Mouse (Mus musculus): ENCODE measurements around the gene Olfr1336. TPM values are rescaled to one million over a fixed set of nuclear protein-coding genes. Genes with fewer than 3 reads are reported as not detected.

Gene Olfr1336
- polyA plus RNA-seq, 1 experiment = not detected

DNA sequence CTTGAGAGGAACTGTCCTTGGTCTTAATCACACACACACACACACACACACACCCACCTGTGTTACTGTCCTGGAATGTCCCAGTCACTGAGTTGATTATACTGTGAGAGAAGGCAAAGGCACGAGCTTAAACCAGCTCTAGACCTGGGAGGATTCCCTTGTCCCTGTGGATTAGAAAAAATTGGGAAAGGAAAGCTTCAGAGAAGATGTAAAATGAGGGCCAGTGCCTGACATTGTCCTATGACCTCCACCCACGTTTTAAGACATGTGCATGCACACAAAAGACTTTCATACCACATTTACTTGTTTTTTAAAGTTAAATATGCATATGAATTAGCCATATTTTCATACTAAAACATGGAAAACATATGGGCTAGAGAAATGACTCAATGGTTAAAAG lies 30.9 kb downstream of the Olfr1336 start, which contains the start of gene Olfr5:
TSS of gene Olfr5 (minus strand) at position 101 of the 400 bp plus-strand sequence.
- Histone ChIP-seq H3K27me3 (ENCODE audit: control insufficient read depth, insufficient read depth, low read length) (no peaks in the 10 kb centered on the region), H3K4me3 (ENCODE audit: control insufficient read depth, insufficient read depth, low read length) (no peak within 1 kb of the TSS), H3K27ac (ENCODE audit: control insufficient read depth, insufficient read depth, low read length) (no peak within 1 kb of the TSS), H3K36me3 (ENCODE audit: control insufficient read depth, insufficient read depth, low read length) (no peaks in the 10 kb centered on the region), H3K4me1 (replicated peaks; ENCODE audit: control insufficient read depth, insufficient read depth, low read length) (no peaks in the 10 kb centered on the region)
- no peak for TF ChIP-seq CTCF (IDR thresholded peaks at IDR 0.05; ENCODE audit: borderline replicate concordance, control insufficient read depth, extremely low read depth, insufficient read depth, low read length, poor library complexity)
- TF ChIP-seq POLR2A (IDR thresholded peaks at IDR 0.05; ENCODE audit: control insufficient read depth, extremely low read depth, insufficient read depth, low read length, poor library complexity) = no peak
- WGBS = 18% methylated on average over 2 of the region's 2 CpGs
- no peak for DNase-seq

GRCm38 (mm10) chr7:6499655-6500054 lies 43.7 kb downstream of the Olfr1336 start, which contains the start of gene Olfr1347:
Olfr1347 (minus strand) TSS chr7:6499755.
- TF ChIP-seq POLR2A (IDR thresholded peaks at IDR 0.05; ENCODE audit: control insufficient read depth, extremely low read depth, insufficient read depth, low read length, poor library complexity) = no peak
- no peak for TF ChIP-seq CTCF (IDR thresholded peaks at IDR 0.05; ENCODE audit: borderline replicate concordance, control insufficient read depth, extremely low read depth, insufficient read depth, low read length, poor library complexity)
- no peaks in the 10 kb centered on the region for H3K36me3 ChIP-seq (ENCODE audit: control insufficient read depth, insufficient read depth, low read length)
- WGBS = 68% methylated on average over 1 of the region's 1 CpGs
- H3K4me1 ChIP-seq (replicated peaks; ENCODE audit: control insufficient read depth, insufficient read depth, low read length) = no peaks in the 10 kb centered on the region
- no peak within 1 kb of the TSS for H3K27ac ChIP-seq (ENCODE audit: control insufficient read depth, insufficient read depth, low read length)
- DNase-seq = no peak
- no peaks in the 10 kb centered on the region for H3K27me3 ChIP-seq (ENCODE audit: control insufficient read depth, insufficient read depth, low read length)
- no peak within 1 kb of the TSS for H3K4me3 ChIP-seq (ENCODE audit: control insufficient read depth, insufficient read depth, low read length)

DNA sequence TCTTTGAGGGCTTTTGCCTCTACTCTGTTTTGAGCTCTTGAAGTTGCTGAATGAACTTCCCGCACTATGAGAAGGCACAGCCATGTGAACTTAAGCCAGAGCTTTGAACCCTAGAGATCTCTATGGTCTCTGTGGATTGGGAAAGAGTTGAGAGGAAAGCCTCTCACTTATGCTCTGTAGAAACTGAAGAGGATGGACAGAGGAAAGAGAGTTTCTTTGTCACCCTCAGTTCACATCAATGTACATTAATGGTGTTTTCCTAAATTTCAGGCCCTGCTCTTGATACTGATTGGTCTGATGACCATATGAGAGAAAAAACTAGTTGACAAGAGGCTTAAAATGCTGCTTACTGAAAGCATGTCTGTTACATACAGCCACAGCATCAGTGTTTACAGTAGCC lies 52.7 kb downstream of the Olfr1336 start, which contains the start of gene Olfr1348:
TSS of gene Olfr1348 (minus strand) at position 101 of the 400 bp plus-strand sequence.
- Histone ChIP-seq H3K4me1 (replicated peaks; ENCODE audit: control insufficient read depth, insufficient read depth, low read length) (no peaks in the 10 kb centered on the region), H3K36me3 (ENCODE audit: control insufficient read depth, insufficient read depth, low read length) (no peaks in the 10 kb centered on the region), H3K4me3 (ENCODE audit: control insufficient read depth, insufficient read depth, low read length) (no peak within 1 kb of the TSS), H3K27me3 (ENCODE audit: control insufficient read depth, insufficient read depth, low read length) (no peaks in the 10 kb centered on the region), H3K27ac (ENCODE audit: control insufficient read depth, insufficient read depth, low read length) (no peak within 1 kb of the TSS)
- WGBS = 91% methylated on average over 1 of the region's 1 CpGs
- DNase-seq = no peak
- TF ChIP-seq POLR2A (IDR thresholded peaks at IDR 0.05; ENCODE audit: control insufficient read depth, extremely low read depth, insufficient read depth, low read length, poor library complexity) (no peak), CTCF (IDR thresholded peaks at IDR 0.05; ENCODE audit: borderline replicate concordance, control insufficient read depth, extremely low read depth, insufficient read depth, low read length, poor library complexity) (no peak)

Other genes starting within 250 kb of the Olfr1336 start
- gene Zscan5b, start 233.9 kb upstream of the Olfr1336 start, polyA plus RNA-seq (2012; rRNA removed) = not detected in 2 replicates
- not detected in 2 replicates for gene Epp13, start 203.5 kb upstream of the Olfr1336 start, polyA plus RNA-seq (2012; rRNA removed)
- 2.4 and 2.9 TPM in 2 replicates for gene Zfp667, start 169.6 kb upstream of the Olfr1336 start, polyA plus RNA-seq (2012; rRNA removed)
- 0.82 and 0.99 TPM in 2 replicates for gene Zfp583, start 124.9 kb upstream of the Olfr1336 start, polyA plus RNA-seq (2012; rRNA removed)
- gene Gm3854, start 112.4 kb upstream of the Olfr1336 start, polyA plus RNA-seq (2012; rRNA removed) = 0.18 and 0.22 TPM in 2 replicates
- gene Zfp78, start 92.9 kb upstream of the Olfr1336 start, polyA plus RNA-seq (2012; rRNA removed) = 0.50 and 0.53 TPM in 2 replicates
- 1.4 and 2.4 TPM in 2 replicates for gene Zfp28, start 72.9 kb upstream of the Olfr1336 start, polyA plus RNA-seq (2012; rRNA removed)
- gene Smim17, start 57.5 kb upstream of the Olfr1336 start, polyA plus RNA-seq (2012; rRNA removed) = not detected in 2 replicates
- gene Gm20715, start 45.9 kb upstream of the Olfr1336 start, polyA plus RNA-seq (2012; rRNA removed) = 0.04 TPM in 1 of 2 replicates, not detected in the other
- gene Olfr1344, start 17.5 kb upstream of the Olfr1336 start, polyA plus RNA-seq (2012; rRNA removed) = 0.09 and 0.13 TPM in 2 replicates
- not detected in 2 replicates for gene Olfr1346, start 10.9 kb downstream of the Olfr1336 start, polyA plus RNA-seq (2012; rRNA removed)
- gene Olfr5, start 30.8 kb downstream of the Olfr1336 start, polyA plus RNA-seq (2012; rRNA removed) = not detected in 2 replicates
- not detected in 2 replicates for gene Olfr1347, start 43.6 kb downstream of the Olfr1336 start, polyA plus RNA-seq (2012; rRNA removed)
- not detected in 2 replicates for gene Olfr1348, start 52.6 kb downstream of the Olfr1336 start, polyA plus RNA-seq (2012; rRNA removed)
- 0.27 and 0.28 TPM in 2 replicates for gene Olfr1349, start 66.8 kb downstream of the Olfr1336 start, polyA plus RNA-seq (2012; rRNA removed)
- gene Olfr1350, start 108.7 kb downstream of the Olfr1336 start, polyA plus RNA-seq (2012; rRNA removed) = not detected in 2 replicates
- 0.05 and 0.15 TPM in 2 replicates for gene Zim1, start 240.3 kb downstream of the Olfr1336 start, polyA plus RNA-seq (2012; rRNA removed)